Mouse (Mus musculus) embryonic fibroblast, embryonic 13.5 days (primary cell): ENCODE data around the gene Flvcr1. TPM values are rescaled to one million over a fixed set of nuclear protein-coding genes. Genes with fewer than 3 reads are reported as not detected.

Experiments
- H3K27ac ChIP-seq: 2 replicates; pipeline ENCODE4 v1.5.1; 2012; ENCODE audit warnings: low read length, control low read depth, inconsistent platforms; ENCODE audit not compliant: insufficient read depth
- H3K4me1 ChIP-seq: 2 replicates; pipeline ENCODE4 v1.6.1; 2011; ENCODE audit warnings: low read length; ENCODE audit not compliant: control insufficient read depth, insufficient read depth
- H3K4me3 ChIP-seq: 2 replicates; pipeline ENCODE4 v1.5.1; 2011; ENCODE audit warnings: mild to moderate bottlenecking, control low read depth, low read length; ENCODE audit not compliant: insufficient read depth
- CTCF ChIP-seq: IDR thresholded peaks from 2 replicates; pipeline ENCODE4 v1.5.1; 2011; ENCODE audit warnings: mild to moderate bottlenecking, control low read depth, low read length, moderate library complexity, borderline replicate concordance; ENCODE audit not compliant: insufficient read depth
- POLR2A ChIP-seq: IDR thresholded peaks from 2 replicates; pipeline ENCODE4 v1.6.1; 2011; ENCODE audit warnings: low read depth, mild to moderate bottlenecking, control low read depth, low read length, moderate library complexity
- polyA plus RNA-seq: library from polyadenylated mRNA; stranded (reverse); fragments of >200 nt; gene quantifications from 2 replicates; pipeline ENCODE4 v1.2.4, GENCODE M21; 2011; ENCODE audit warnings: low read depth; ENCODE audit not compliant: missing spikeins, insufficient read length

Flvcr1 gene
- polyA plus RNA-seq, 1 experiment, result 9.4 TPM

DNA sequence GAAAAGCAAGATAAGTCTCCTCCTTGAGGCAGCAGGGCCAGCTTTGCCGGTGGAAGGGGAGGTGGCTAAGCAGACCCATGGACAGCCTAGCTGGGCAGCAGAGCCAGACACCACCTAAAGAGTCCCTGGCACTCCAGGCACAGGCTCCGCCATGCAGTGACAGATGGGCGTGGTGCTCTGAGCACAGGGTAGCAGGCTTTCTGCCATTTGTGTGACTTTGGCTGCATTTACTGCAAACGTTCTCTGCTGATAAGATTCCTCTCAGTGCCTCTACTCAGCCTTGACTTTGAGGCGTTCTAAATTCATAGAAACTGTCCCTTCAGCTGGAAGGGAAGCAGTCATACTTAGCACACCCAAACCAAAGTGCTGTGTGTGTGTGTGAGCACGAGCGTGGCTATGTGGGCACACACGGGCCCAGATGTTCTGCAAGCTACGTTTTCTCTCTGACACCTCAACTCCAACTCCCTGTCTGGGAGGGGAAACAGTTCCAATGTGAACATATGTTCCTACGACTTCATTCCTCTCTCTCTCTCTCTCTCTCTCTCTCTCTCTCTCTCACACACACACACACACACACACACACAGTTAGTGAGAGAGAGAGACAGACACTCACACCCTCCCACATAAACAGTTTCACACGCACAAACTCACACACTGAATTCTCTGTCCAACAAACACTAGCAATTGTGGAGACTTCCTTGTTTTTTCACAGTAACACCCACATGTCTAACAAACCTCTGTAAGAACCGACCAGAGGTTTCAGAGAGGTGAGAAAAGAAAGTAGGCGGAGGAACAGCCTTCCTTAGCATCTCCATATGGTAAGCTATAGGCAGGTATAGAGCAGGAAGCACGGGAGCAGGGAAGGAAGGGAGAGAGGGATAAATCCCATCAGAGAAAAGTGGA, 54.0 kb downstream of the Flvcr1 start:
- no peak overlapping the region for H3K4me3 ChIP-seq
- no peak overlapping the region for H3K27ac ChIP-seq
- H3K4me1 ChIP-seq, result peaks cover 2% of the 10 kb centered on the region
- no peak for TF ChIP-seq CTCF
- no peak for TF ChIP-seq POLR2A

DNA sequence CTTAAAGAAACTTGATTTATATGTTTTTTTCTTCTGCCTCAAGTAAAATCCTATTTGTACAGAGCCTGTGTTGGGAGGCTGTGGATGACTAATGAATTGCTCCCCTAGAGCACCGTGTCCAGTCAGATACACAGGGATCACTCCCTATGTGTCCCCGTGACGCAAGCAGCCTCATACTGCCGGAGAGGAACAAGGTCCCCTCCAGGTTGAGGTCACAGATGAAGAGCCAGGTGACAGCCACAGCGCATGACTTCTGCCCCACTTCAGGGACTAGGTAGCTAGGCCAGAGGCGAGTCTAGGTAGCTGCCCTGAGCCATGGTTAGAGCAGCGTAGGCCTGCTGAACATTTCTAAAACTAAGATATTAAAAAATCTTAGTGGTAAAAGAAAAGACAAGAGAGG, 57.9 kb downstream of the Flvcr1 start:
- no peaks in the 10 kb centered on the region for H3K4me1 ChIP-seq
- TF ChIP-seq CTCF (no peak), POLR2A (no peak)
- no peak overlapping the region for H3K27ac ChIP-seq
- H3K4me3 ChIP-seq, result no peak overlapping the region

GRCm38 (mm10) chr1:190964992-190965780, 60.8 kb downstream of the Flvcr1 start:
- no peak for TF ChIP-seq POLR2A
- no peak for TF ChIP-seq CTCF
- Histone ChIP-seq H3K4me3 (no peak overlapping the region), H3K27ac (no peak overlapping the region), H3K4me1 (no peaks in the 10 kb centered on the region)

DNA sequence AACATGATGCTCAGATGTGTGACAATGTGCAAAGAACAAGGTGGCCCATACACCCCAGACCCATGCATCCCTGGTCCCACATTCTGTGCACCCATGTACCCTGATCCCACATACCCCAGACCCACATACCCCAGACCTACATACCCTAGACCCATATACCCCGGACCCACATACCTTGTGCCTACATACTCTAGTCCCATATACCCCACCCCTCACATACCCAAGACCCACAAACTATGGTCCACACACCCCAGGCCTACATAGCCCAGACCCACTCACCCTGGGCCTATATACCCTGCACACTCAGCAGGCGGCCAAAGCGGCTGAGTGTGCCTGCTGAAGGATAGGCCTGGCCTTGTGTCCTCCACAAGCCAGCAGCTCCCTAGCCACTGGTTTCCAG, 63.2 kb downstream of the Flvcr1 start:
- no peak overlapping the region for H3K4me3 ChIP-seq
- TF ChIP-seq POLR2A (no peak), CTCF (no peak)
- H3K27ac ChIP-seq, result no peak overlapping the region
- H3K4me1 ChIP-seq, result no peaks in the 10 kb centered on the region

GRCm38 (mm10) chr1:190958821-190959220, 67.1 kb downstream of the Flvcr1 start:
- Histone ChIP-seq H3K4me1 (no peaks in the 10 kb centered on the region), H3K27ac (no peak overlapping the region), H3K4me3 (no peak overlapping the region)
- TF ChIP-seq POLR2A, result no peak
- TF ChIP-seq CTCF, result no peak

Other genes with a start within 250 kb of the Flvcr1 start
- 25.0 and 28.7 TPM in 2 replicates for gene Rps6kc1, start 114.4 kb downstream of the Flvcr1 start, polyA plus RNA-seq
- 34.8 and 50.1 TPM in 2 replicates for gene Angel2, start 101.0 kb downstream of the Flvcr1 start, polyA plus RNA-seq
- 13.1 and 18.1 TPM in 2 replicates for gene Vash2, start 46.9 kb downstream of the Flvcr1 start, polyA plus RNA-seq
- gene Spata45, start 10.5 kb upstream of the Flvcr1 start, polyA plus RNA-seq, result not detected in 2 replicates
- gene Tatdn3, start 36.8 kb upstream of the Flvcr1 start, polyA plus RNA-seq, result 11.3 and 19.0 TPM in 2 replicates
- 5.7 and 11.7 TPM in 2 replicates for gene Nsl1, start 36.9 kb upstream of the Flvcr1 start, polyA plus RNA-seq
- gene Batf3, start 71.7 kb upstream of the Flvcr1 start, polyA plus RNA-seq, result not detected in 2 replicates
- gene Fam71a, start 138.7 kb upstream of the Flvcr1 start, polyA plus RNA-seq, result not detected in 2 replicates
- gene Atf3, start 191.9 kb upstream of the Flvcr1 start, polyA plus RNA-seq, result 2.6 and 6.3 TPM in 2 replicates